In genomic region chr5:53345164-53345563, GRCm38 (mm10) we compare ENCODE assay signal across 14 mouse cellular contexts.
"Had no signal": no experiment of that assay in that cellular context is flagged by ENCODE, and none has a peak within 500 bp of the region (broad histone marks: within the 10 kb centered on the region; RNA-seq: fewer than 3 reads in every experiment).

No protein-coding gene starts in this region.

- H3K27me3 ChIP-seq: midbrain, embryonic 13.5 days; midbrain, embryonic 15.5 days; neural tube, embryonic 12.5 days; stomach, embryonic 15.5 days had no signal

- H3K9ac ChIP-seq: lung, embryonic 14.5 days; midbrain, embryonic 13.5 days; midbrain, embryonic 15.5 days; neural tube, embryonic 12.5 days; stomach, embryonic 15.5 days had no signal

- H3K36me3 ChIP-seq: midbrain, embryonic 13.5 days; midbrain, embryonic 15.5 days; neural tube, embryonic 12.5 days; stomach, embryonic 15.5 days had no signal

- DNase-seq: lung, adult 18-20 months; lung, embryonic 14.5 days; lung, postnatal 10 days; lung, postnatal 4 days; right cerebral cortex, postnatal 14 days; thymus, postnatal 25 days; thymus, postnatal 4 days had no signal

- H3K9me3 ChIP-seq: midbrain, embryonic 13.5 days; midbrain, embryonic 15.5 days; neural tube, embryonic 12.5 days; stomach, embryonic 15.5 days had no signal

- H3K27ac ChIP-seq: midbrain, embryonic 13.5 days; midbrain, embryonic 15.5 days; neural tube, embryonic 12.5 days; stomach, embryonic 15.5 days; stomach, postnatal 0 days had no signal

- H3K4me2 ChIP-seq: lung, embryonic 14.5 days; midbrain, embryonic 11.5 days; midbrain, embryonic 13.5 days; midbrain, embryonic 15.5 days; neural tube, embryonic 12.5 days; stomach, embryonic 15.5 days had no signal

- ATAC-seq: midbrain, embryonic 13.5 days; midbrain, embryonic 15.5 days had no signal

- H3K4me1 ChIP-seq: midbrain, embryonic 13.5 days; midbrain, embryonic 15.5 days; neural tube, embryonic 12.5 days had no signal

- H3K4me3 ChIP-seq: megakaryocyte, embryonic 14.5 days; midbrain, embryonic 13.5 days; midbrain, embryonic 15.5 days; neural tube, embryonic 12.5 days; stomach, embryonic 15.5 days had no signal
